Mouse (Mus musculus) layer of hippocampus, postnatal 10 days (tissue): Measurements from ENCODE around the gene Hadhb. TPM values are rescaled to one million over a fixed set of nuclear protein-coding genes. Genes with fewer than 3 reads are reported as not detected.
A peak's percentile ranks its signal among the peaks of the same experiment; 100 is the strongest.

Experiments used
- DNase-seq, 2 experiments: peaks; one replicate each; pipeline ENCODE4 v3.0.0; 2021; ENCODE audit warnings: low spot score in 2 of 2
- total RNA-seq, 2 experiments: library from RNA; stranded (reverse); gene quantifications; 2 replicates each; pipeline ENCODE4 v1.2.3; 2021

Gene Hadhb
- total RNA-seq, 2 experiments from 2014 or later: 68.6 to 75.7 TPM

DNA sequence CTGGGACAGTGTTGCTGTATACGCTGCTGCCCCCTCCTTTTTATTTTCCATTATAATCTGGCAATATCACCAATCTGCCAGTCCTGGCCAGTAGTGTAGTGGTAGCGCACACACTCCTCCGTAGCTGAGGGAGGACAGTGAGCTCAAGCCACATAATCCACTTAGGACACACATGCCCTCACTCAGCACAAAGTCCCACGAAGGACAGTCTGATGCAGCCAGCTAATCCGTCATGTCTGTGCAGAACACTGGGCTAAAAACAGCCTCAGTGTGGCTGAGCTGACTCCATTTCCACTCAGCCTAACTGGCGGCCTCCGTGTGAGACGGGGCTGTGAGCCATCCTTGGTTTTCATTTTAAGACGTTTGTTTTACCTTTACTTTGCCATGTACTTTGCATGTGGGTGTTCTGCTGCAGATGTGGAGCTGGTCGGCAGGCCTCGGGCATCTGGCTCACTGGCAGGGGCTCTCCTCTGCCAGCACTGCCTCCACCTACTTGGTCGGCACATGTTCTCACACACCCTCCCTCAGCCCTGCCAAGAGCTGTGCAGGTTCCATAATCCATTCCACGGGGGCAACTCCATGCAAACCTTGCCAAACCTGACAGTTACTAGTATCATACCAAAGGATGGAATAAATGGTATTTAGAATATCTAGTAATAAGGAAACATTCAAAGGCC is 27.0 kb upstream of the Hadhb start:
- no peak for DNase-seq

DNA sequence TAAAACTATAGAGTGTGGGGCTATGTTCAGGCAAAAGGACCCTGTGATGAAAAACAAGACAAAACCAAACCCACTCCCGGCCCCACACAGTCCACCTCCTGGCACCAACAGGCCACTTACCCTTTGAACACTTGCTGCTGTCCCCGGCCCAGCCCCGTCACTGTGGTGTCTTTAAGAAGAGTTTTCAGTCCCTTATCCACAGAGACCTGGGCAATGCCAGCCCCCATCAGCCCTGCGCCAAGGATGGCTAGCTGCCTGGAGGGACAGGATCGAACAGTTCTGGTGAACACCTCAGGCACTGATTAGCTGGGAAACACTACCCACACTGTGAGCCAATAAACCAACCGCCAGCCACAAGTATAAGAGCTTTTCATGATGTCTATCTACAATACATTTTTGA is 26.4 kb upstream of the Hadhb start:
- no peak for DNase-seq

DNA sequence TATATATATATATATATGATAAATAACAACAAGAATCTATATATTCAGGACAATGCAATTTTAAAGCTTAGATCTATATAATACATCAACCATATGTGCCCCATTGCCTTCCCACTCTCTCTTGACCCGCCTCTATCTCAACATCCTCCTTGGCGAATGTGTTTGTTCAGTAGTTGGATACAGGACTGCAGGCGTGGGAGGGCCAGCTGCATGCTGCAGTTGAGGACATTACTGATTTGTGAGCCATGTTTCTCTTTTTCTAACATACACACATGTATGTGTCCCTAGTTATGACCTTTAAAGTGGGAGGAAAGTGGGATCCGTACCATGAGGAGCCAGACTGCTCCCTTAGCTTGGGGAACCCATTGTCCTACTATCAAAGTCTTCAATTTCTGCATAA is 23.8 kb upstream of the Hadhb start:
- no peak for DNase-seq

DNA sequence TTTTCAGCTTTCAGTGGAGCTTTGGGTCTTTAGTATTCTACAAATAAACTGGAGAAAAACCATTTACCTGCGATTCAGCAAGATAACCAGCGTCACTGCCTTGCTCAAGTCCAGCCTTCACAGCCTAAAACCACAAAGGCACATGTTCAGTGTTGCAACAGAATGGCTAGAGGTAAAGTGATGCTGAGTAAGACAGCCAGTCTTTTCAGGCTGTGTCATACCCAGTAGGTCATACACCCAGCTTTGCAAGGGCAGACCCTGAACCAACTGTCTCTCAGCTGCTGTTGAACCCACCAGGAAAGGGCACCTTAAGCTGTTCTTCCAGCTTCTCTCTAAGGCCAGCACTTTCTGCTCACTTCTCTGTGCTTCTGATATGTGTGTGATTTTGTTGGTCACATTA is 22.9 kb upstream of the Hadhb start:
- no peak for DNase-seq

DNA sequence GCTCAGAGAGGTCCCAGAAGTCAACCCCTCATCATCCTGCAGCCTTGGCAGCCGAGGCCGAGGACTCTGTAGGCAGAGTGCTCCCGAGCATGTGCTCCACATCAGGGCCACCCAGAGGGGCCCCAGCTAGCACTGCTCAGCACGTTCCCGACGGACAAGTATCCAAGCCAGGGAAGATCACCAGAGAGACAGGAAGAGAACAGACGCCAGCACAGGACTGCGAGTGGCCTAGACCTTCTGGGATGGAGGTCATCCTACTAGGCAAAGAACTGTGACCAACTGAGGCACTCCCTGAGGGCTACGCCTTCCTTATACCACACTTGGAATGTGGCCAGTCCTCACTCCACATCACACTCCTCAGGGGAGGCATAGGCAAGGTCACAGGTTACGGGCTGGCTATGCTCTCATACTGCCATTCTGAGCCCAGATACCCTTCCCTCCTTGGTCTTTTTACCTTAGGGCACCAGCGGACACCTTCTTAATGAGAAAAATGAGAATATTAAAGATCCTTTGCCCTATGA is 19.3 kb upstream of the Hadhb start:
- DNase-seq: no peak

DNA sequence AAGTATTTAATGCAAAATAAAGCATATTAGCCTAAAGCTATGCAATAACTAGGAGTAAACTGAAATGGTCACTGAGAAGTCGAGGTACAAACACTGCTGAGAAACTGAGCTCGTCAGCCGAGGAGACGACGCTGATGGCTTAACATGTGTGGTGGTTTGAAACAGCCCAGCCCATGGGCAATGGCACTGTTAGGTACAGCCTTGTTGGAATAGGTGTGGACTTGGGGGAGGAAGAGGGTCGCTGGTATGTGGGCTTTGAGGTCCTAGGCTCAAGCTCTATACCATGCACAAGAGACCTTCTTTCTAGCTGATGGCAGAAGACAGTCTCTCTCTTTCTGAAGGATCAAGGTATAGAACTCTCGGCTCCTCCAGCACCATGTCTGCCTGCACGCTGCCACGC is 17.8 kb upstream of the Hadhb start:
- DNase-seq: no peak

DNA sequence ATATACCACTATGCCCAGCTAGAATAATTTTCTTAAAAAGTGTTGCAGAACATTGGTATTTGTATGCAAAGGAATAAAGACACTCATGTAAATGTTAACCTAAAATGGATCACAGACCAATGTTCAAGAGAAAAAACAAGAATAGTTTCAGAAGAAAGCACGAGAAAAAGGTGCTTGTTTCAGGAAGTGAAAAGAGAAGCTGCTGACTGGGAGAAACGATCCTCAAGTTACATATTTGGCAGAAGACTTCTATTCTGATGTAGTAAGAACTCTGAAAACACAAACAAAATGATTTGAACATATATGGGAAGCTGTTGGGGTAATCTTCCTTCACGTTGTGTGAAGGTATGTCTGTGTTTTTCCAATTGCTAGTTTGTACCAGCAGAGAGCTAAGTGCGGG is 16.9 kb upstream of the Hadhb start:
- DNase-seq: no peak

DNA sequence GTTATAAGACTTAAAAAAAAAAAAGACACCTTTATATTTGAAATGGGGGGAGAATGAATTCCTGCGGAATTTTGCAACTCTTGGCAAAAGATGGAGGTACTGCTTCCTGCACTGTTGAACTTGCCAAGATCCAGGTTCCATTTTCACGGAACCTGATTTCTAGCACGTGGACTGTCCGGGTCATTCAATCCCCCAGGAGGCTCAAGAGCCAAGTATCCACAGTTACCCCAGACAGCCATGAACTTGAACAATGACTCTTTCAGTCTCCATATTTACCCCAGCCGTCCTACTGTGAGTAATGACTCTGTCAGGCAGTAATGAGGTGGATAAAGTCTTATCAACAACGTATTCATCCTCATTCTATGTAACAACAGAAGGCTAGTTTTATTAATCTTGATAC is 8.5 kb upstream of the Hadhb start:
- no peak for DNase-seq

DNA sequence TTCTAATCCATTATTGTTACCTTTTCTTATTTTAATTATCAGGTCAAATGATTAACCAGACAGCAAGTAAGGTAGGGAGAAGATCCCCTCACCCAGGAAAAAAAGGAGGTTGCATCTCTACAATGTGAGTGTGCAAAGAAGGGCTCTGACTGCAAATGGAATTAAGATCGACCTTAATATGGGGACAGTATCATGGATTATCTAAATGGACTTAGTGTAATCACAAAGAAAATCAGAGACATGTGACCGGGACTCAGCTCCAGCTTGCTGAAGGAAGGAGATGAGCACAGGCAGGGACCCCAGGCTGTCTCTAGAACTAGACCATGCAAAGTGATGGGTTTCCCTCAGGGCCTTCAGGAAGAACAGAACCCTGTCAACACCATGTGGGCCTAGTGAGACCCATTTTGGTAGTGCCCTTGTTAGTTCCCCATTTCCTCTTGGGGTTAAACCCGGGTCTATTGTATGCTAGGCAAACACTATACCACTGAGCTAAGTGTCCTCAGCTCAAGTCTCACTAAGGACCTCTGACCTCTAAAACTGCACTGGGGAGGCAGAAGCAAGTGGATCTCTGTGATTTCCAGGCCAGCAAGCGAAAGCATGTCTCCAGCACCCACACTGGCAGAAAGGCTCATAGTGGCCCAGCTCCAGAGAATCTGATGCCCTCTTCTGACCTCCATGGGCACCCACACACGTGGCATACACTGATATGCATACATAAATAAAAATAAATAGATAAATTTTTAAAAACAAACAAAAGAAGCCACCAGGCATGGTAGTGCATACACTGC is 6.7 kb upstream of the Hadhb start:
- no peak for DNase-seq

DNA sequence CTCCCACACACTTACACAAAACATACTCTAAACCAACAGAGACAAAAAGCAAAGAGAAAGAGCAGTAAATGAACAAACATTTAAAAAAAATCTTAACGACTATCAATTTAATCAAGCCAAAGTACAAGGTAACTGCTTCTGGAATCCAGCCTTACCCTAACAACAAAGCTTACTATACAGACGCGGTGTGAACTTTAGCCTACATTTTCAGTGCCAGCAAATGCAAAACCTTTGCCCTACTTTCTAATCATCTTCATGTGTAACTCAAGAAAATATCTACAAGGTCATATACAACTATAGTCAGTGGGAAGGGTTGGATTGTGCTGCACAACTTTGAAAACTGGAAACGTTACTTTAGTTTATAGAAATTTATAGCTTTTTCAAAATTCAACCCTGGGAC is 3.0 kb upstream of the Hadhb start:
- DNase-seq: no peak

DNA sequence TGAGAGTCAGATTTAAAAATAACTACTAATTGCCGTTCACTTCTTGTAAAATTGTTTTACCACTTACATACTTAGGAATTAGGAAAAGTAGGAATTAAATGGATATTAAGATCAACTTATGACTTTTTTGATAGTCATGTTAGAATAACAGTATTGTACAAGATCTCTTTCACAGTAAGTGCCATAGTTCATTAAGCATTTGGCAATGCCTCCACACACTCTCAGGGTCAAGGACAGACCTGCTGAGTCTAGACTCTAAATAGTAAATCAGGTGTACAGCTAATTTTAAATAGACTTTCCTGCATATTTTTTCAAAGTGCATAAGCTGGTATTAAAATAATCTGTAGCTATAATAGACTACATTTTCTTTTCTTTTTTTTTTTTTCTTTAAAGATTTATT is 2.6 kb upstream of the Hadhb start:
- no peak for DNase-seq

DNA sequence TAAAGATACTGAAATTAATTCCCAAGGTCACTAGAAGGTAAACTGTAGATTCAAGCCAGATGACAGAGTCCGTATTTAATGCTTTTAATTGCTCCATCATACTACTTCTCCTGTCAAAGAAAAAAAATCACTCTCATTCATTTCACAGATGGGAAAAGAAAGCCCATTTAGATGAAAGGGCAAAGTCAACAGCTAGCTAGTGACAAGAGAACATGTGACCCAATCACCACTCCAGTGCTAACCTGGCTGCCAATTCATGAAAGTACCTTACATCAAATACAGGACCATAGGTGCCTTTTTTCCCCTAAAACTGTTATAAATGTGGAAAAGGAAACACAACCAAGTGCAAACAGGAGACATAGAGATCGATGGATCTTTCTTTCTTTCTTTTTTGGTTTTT is 1.8 kb upstream of the Hadhb start:
- no peak for DNase-seq

DNA sequence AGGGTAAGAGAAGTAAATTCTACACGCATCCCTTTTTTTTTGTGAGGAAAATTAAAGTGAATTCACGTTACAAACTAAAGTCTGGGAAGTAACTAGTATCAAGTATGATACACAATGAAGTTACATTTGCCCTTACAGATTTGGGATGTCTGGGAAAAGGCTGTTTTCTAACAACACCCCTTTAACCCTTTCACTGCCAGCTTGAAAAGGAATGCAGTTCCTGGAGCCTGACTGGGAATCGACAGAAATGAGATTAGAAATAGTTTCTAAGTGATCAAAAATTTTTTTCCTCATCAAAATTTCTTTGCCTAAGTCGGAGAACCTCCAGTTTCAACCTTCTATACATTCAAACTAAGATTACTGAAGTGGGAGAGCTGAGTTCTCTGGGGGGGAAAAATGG is 1.0 kb upstream of the Hadhb start:
- no peak for DNase-seq

DNA sequence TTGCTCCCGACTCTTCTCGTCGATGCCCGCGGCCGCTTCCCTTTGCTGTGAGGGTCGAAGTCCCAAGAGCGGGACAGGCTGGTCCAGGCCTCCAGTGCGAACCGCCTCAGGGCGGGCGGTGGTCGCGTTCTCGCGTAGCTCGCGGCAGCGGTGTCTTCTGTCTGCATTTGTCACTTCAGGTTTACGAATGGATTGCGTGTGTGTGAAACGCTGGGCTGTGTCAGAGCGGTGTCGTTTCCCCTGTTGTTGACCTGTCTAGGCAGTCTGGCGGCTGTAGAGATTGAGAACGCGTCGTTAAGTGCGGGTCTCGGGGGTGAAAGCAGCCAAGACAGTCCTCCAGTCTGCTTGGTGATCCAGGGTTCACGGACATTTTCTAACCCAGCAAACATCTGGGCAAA is 346 bp downstream of the Hadhb start:
- DNase-seq: no peak

DNA sequence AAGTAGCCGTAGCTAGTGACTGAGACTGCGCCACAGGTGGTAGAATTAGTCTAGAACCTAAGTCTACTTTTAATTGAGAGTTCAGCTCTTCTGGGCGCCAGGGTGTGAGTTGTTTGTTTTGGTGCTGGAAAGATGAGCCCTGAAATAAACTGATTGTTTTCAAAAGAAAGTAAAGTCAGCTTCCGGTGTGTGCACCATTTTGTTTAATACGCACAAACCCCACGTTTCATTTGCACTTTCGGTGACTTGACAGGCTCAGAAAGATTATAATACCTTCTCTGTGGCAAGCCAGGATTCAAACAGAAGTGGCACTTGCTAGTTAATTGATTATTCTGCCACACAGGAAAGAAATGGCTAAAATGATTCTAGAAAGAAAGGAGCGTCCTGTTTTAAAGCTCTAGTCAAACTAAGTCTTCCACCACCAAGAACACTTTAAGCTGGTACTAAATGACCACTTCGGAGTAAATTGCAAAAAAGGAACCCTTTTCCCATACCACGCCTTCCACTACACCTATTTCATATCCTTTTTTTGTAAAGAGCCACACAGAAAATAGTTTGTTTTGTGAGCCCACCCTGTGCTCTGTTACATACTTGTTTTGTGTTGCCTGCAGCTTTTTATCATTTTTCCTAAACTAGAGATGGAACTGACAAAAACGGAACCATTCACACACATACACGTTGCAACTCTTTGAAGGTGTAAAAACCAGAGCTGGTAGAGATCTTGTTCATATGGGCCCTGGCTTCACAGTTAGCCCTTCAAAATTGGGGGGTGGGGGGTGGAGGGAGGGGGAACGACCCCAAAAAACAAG is 977 bp downstream of the Hadhb start:
- no peak for DNase-seq

DNA sequence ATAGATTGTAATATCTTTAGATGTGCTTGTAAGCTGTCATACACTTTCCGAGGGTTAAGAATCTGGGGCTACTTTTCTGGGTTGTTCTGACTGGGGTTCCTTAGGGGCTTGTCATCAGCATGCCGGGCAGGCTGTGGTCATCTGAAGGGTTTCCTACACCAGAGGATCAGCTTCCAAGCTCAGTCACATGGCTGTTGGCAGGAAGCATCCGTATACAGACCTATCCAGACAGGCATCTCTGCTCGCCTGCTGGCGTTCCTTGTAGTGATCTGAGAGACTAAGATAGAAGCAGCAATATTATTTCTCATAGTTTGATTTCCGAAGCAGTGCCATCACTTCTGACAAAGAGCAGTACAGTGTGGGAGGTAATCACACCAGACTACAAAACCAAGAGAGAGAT is 4.6 kb downstream of the Hadhb start:
- peak in 1 of 2 experiments; percentile 20 for DNase-seq

DNA sequence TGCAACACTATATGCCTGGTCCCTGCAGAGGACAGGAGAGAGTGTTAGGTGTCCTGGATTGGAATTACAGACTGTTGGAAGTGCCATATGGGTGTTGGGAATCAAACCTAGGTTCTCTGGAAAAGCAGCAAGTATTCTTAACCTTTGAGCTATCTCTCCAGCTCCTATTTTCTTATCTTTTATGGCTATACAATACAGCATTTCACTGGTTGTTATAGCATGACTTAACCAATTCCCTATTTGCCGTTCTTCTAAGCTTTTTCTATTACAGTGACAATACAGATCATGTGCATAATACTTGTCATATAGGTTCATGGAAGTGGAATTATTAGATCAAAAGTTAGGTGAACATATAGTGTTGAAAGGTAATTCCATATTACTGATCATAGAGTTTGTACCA is 6.8 kb downstream of the Hadhb start:
- no peak for DNase-seq

DNA sequence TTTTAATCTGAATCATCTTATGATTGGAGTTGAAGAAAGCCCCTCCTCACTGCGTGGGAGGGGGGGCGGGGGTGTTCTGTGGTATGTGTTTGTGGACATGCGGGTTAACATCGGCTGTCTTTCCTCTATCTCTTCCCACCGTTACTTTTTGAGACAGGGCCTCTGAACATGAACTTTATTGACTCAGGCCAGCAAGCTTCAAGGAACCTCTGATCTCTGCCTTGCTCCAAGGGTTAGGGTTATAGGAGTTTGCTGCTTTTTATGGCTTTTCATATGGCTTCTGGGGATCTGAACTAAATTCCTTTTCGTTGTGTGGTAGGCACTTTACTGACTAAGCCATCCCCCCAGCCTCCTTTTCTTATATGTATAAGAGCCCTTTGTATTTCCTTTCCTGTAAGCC is 7.3 kb downstream of the Hadhb start:
- DNase-seq: no peak

DNA sequence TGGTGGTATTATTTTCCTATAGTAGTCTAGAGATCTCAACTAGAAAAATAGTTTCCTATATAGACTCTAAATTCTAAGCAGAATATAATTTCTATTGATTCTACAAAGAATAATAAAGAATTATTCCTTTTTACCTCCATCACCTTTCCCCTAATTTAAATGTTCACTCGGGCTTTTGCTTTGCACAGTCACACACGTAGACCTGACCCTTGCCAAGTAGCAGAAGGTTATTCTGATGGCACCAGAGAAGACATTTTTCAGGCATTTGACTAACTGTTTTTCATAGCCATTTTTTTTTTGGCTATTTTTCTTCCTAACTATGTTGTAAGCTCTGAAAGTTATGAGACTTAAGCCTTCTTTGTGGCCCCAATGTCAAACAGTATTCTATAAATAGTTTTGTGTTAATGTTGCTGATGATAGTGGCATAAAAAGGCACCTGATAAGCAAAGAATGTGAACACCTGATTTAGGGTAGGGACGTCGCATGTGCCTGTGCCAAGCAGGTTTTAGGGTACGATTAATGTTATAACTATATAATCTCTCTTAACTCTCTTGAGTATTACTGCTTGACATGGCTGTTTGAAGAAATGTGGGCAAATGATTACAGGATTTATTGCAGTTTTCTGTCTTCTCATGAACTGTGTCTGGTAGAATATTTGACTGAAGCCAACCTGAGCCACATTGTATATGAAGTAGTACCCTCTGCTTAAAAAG is 10.3 kb downstream of the Hadhb start:
- DNase-seq: no peak

DNA sequence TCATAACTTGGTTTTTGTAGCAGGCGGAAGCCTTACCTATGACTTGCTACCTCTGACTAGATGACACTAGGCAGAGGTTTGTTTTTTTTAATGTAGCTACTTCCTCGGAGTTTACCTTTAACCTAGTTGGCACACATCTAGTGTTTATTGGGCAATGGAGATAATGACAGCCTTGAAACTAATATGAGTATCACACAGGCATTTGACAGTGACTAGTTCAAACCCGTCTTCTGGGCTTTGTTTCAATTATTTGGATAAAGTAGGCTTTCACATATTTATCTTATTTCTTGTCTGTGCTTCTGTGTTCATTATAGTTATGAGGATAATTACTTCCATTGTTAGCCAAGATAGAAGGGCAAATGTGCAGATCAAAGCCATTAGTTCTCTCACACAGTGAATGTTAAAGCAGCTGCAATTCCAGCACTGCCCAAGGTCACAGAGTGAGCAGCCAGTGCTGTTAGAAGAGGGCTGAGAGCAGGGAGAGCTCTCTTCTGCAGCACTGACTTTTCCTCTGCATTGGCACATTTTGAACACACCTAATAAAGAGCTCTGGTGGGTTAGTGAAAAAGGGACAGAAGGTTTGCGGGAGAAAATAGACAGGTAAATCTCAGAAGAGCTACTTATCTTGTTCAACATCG is 15.4 kb downstream of the Hadhb start:
- DNase-seq: no peak

DNA sequence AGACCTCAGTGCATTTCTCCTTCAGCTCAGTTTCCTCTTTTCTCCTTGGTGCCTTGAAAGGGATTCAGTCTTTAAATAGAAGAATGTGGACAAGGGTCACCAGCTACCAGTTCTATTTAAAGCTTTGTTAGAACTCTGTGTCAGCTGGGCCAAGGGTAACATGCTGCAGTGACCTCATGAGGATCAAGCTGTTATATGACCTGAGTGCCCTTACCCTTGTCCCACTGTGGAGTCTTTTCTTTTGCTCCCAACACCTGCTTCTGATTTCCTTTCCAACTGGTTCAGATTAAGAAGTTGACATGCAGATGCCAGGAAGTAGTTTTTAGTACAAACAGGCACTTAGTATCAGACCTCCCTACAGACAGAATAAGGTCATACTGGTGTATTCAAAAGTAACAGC is 17.1 kb downstream of the Hadhb start:
- DNase-seq: no peak
